Mouse (Mus musculus): ENCODE data around the gene Ablim1.

GRCm38 (mm10) chr19:57327679-57328078 is 13.0 kb upstream of the Ablim1 start:
- TF ChIP-seq CTCF (IDR thresholded peaks at IDR 0.05; ENCODE audit: low read depth) (no peak), EP300 (IDR thresholded peaks at IDR 0.05; ENCODE audit: low read depth) (no peak)
